9 mouse cellular contexts compared by ENCODE assay signal in the genomic region with DNA sequence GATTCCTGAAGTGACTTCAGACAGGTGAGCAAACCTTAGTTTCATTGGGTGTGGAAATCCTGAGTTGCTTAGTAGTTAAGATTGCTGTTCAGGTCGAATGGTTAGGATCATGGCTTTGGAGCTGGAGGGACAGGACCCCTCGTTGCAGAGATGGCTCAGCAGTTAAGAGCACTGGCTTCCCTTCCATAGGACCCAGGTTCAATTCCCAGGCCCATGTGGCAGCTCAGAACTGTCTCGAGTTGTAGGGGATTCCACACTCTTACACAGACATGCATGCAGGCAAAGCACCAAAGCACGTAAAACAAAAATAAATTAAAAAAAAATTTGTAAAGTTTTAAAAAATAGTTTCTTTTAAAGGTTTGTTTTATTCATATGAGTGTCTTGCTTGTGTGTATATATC. TPM values are rescaled to one million over a fixed set of nuclear protein-coding genes. Genes with fewer than 3 reads are reported as not detected.
DNase-seq lines count a peak whose midpoint lies in the region; ATAC-seq and TF ChIP-seq lines count a peak whose summit lies in the region.
"Had no signal": no experiment of that assay in that cellular context is flagged by ENCODE, and none has a peak within 500 bp of the region (broad histone marks: within the 10 kb centered on the region; RNA-seq: fewer than 3 reads in every experiment).

No protein-coding gene starts in this region.

- no peak for ATAC-seq in liver, postnatal 0 days
- ATAC-seq in liver, embryonic 12.5 days = no peak
- peak; percentile 35; the same call in 1 of the 2 replicates for ATAC-seq in forebrain, embryonic 11.5 days (replicated peaks; ENCODE audit: low FRiP score)
- ATAC-seq in hindbrain, embryonic 12.5 days (ENCODE audit: low FRiP score) = peak; percentile 48; the same call in 1 of the 2 replicates
- peak; percentile 70 for ATAC-seq in midbrain, embryonic 15.5 days (replicated peaks)

- H3K4me1 ChIP-seq in liver, postnatal 0 days (ENCODE audit: insufficient read depth) = peaks cover 5% of the 10 kb centered on the region
- peaks cover 15% of the 10 kb centered on the region for H3K4me1 ChIP-seq in liver, embryonic 12.5 days
- H3K4me1 ChIP-seq in forebrain, embryonic 11.5 days (replicated peaks; ENCODE audit: control insufficient read depth, insufficient read depth, low read length) = no peaks in the 10 kb centered on the region
- peaks cover 8% of the 10 kb centered on the region for H3K4me1 ChIP-seq in hindbrain, embryonic 12.5 days
- peaks cover 12% of the 10 kb centered on the region for H3K4me1 ChIP-seq in midbrain, embryonic 15.5 days

- DNase-seq in liver, postnatal 0 days = no peak
- DNase-seq in forebrain, embryonic 11.5 days (ENCODE audit: low spot score) = no peak
- no peak for DNase-seq in right cerebral cortex, adult 2 months (ENCODE audit: low spot score in 2 of 2)
- no peak for DNase-seq in thymus, postnatal 4 days

- no peaks in the 10 kb centered on the region for H3K27me3 ChIP-seq in liver, postnatal 0 days (ENCODE audit: insufficient read depth, low read length)
- H3K27me3 ChIP-seq in liver, embryonic 12.5 days (replicated peaks) = peaks cover 12% of the 10 kb centered on the region; the same call in 1 of the 2 replicates
- H3K27me3 ChIP-seq in forebrain, embryonic 11.5 days (ENCODE audit: control insufficient read depth, insufficient read depth, low read length) = no peaks in the 10 kb centered on the region
- no peaks in the 10 kb centered on the region for H3K27me3 ChIP-seq in hindbrain, embryonic 12.5 days
- H3K27me3 ChIP-seq in midbrain, embryonic 15.5 days (replicated peaks) = no peaks in the 10 kb centered on the region

- H3K9ac ChIP-seq in liver, postnatal 0 days (replicated peaks) = no peak overlapping the region
- H3K9ac ChIP-seq in liver, embryonic 12.5 days = no peak overlapping the region
- no peak overlapping the region for H3K9ac ChIP-seq in forebrain, embryonic 11.5 days (ENCODE audit: low read length)
- no peak overlapping the region for H3K9ac ChIP-seq in hindbrain, embryonic 12.5 days
- no peak overlapping the region for H3K9ac ChIP-seq in midbrain, embryonic 15.5 days

- H3K9me3 ChIP-seq in liver, postnatal 0 days (ENCODE audit: low read length) = no peaks in the 10 kb centered on the region
- no peaks in the 10 kb centered on the region for H3K9me3 ChIP-seq in liver, embryonic 12.5 days (replicated peaks)
- no peaks in the 10 kb centered on the region for H3K9me3 ChIP-seq in forebrain, embryonic 11.5 days (ENCODE audit: control insufficient read depth, low read length)
- H3K9me3 ChIP-seq in hindbrain, embryonic 12.5 days (replicated peaks) = no peaks in the 10 kb centered on the region
- H3K9me3 ChIP-seq in midbrain, embryonic 15.5 days = no peaks in the 10 kb centered on the region

- H3K4me3 ChIP-seq in liver, postnatal 0 days (ENCODE audit: low read depth, low read length) = no peak overlapping the region; the same call in 1 of the 2 replicates
- H3K4me3 ChIP-seq in liver, embryonic 12.5 days = no peak overlapping the region; the same call in 1 of the 2 replicates
- no peak overlapping the region for H3K4me3 ChIP-seq in forebrain, embryonic 11.5 days (ENCODE audit: low read depth, low read length)
- H3K4me3 ChIP-seq in hindbrain, embryonic 12.5 days = no peak overlapping the region
- H3K4me3 ChIP-seq in midbrain, embryonic 15.5 days = peak overlapping the region; percentile 70; the same call in 1 of the 2 replicates

- 66% methylated on average over 4 of the region's 4 CpGs for WGBS in liver, postnatal 0 days (ENCODE audit: insufficient replicate concordance)
- WGBS in liver, embryonic 12.5 days (ENCODE audit: insufficient replicate concordance) = 65% methylated on average over 4 of the region's 4 CpGs
- 69% methylated on average over 4 of the region's 4 CpGs for WGBS in forebrain, embryonic 11.5 days
- 77% methylated on average over 4 of the region's 4 CpGs for WGBS in hindbrain, embryonic 12.5 days
- 69% methylated on average over 4 of the region's 4 CpGs for WGBS in midbrain, embryonic 15.5 days

- H3K27ac ChIP-seq in liver, postnatal 0 days (ENCODE audit: low read depth) = no peak overlapping the region
- no peak overlapping the region; the same call in 1 of the 2 replicates for H3K27ac ChIP-seq in liver, embryonic 12.5 days
- no peak overlapping the region for H3K27ac ChIP-seq in forebrain, embryonic 11.5 days (ENCODE audit: low read depth, low read length)
- no peak overlapping the region for H3K27ac ChIP-seq in hindbrain, embryonic 12.5 days
- no peak overlapping the region for H3K27ac ChIP-seq in midbrain, embryonic 15.5 days

- H3K36me3 ChIP-seq in liver, postnatal 0 days (replicated peaks; ENCODE audit: insufficient read depth, low read length) = no peaks in the 10 kb centered on the region
- peaks cover 19% of the 10 kb centered on the region for H3K36me3 ChIP-seq in liver, embryonic 12.5 days
- no peaks in the 10 kb centered on the region for H3K36me3 ChIP-seq in forebrain, embryonic 11.5 days (ENCODE audit: control insufficient read depth, insufficient read depth, low read length)
- peaks cover 13% of the 10 kb centered on the region; the same call in 1 of the 2 replicates for H3K36me3 ChIP-seq in hindbrain, embryonic 12.5 days
- H3K36me3 ChIP-seq in midbrain, embryonic 15.5 days (replicated peaks) = peaks cover under 1% of the 10 kb centered on the region; the same call in 1 of the 2 replicates

- no peak for TF ChIP-seq EP300 in liver, postnatal 0 days (IDR thresholded peaks at IDR 0.05; ENCODE audit: low read depth)

- peak overlapping the region; percentile 90; the same call in 1 of the 2 replicates for H3K4me2 ChIP-seq in liver, postnatal 0 days (ENCODE audit: low read depth, low read length)
- H3K4me2 ChIP-seq in liver, embryonic 12.5 days = no peak overlapping the region
- H3K4me2 ChIP-seq in forebrain, embryonic 11.5 days (ENCODE audit: low read depth, low read length, severe bottlenecking) = no peak overlapping the region
- H3K4me2 ChIP-seq in hindbrain, embryonic 12.5 days (replicated peaks) = no peak overlapping the region
- peak overlapping the region; percentile 51; the same call in 1 of the 2 replicates for H3K4me2 ChIP-seq in midbrain, embryonic 15.5 days

- TF ChIP-seq CTCF in liver, postnatal 0 days (IDR thresholded peaks at IDR 0.05; ENCODE audit: low read depth) = no peak

RNA-seq across cellular contexts. Expression of gene Mtfmt, which starts 0.4 kb away (rescaled TPM):
- 7.2 and 7.3 TPM in 2 replicates for polyA plus RNA-seq in liver, postnatal 0 days (2015; fragmentation: Nextera tagmentation; extraction: Ambion mirVana)
- 11.7 and 12.9 TPM in 2 replicates for polyA plus RNA-seq in liver, embryonic 12.5 days (2016; fragmentation: Nextera tagmentation; extraction: Ambion mirVana)
- 19.6 and 20.4 TPM in 2 replicates for polyA plus RNA-seq in forebrain, embryonic 11.5 days (2014; fragmentation: Nextera tagmentation; extraction: Ambion mirVana)
- 22.8 and 28.4 TPM in 2 replicates for polyA plus RNA-seq in hindbrain, embryonic 12.5 days (2016; fragmentation: Nextera tagmentation; extraction: Ambion mirVana)
- polyA plus RNA-seq in midbrain, embryonic 15.5 days (2015; fragmentation: Nextera tagmentation; extraction: Ambion mirVana) = 21.4 and 24.7 TPM in 2 replicates

RNA-seq across cellular contexts. Expression of gene Slc51b, which starts 12.5 kb away (rescaled TPM):
- polyA plus RNA-seq in liver, postnatal 0 days (2015; fragmentation: Nextera tagmentation; extraction: Ambion mirVana) = 15.1 and 17.0 TPM in 2 replicates
- polyA plus RNA-seq in liver, embryonic 12.5 days (2016; fragmentation: Nextera tagmentation; extraction: Ambion mirVana) = 0.32 TPM in 1 of 2 replicates, not detected in the other
- not detected in 2 replicates for polyA plus RNA-seq in forebrain, embryonic 11.5 days (2014; fragmentation: Nextera tagmentation; extraction: Ambion mirVana)
- polyA plus RNA-seq in hindbrain, embryonic 12.5 days (2016; fragmentation: Nextera tagmentation; extraction: Ambion mirVana) = not detected in 2 replicates
- not detected in 2 replicates for polyA plus RNA-seq in midbrain, embryonic 15.5 days (2015; fragmentation: Nextera tagmentation; extraction: Ambion mirVana)
- polyA plus RNA-seq: adrenal gland, adult 2 months; limb, embryonic 14.5 days had no signal

RNA-seq across cellular contexts. Expression of gene Spg21, which starts 25.5 kb away (rescaled TPM):
- 34.4 and 37.0 TPM in 2 replicates for polyA plus RNA-seq in liver, postnatal 0 days (2015; fragmentation: Nextera tagmentation; extraction: Ambion mirVana)
- polyA plus RNA-seq in liver, embryonic 12.5 days (2016; fragmentation: Nextera tagmentation; extraction: Ambion mirVana) = 29.9 and 31.1 TPM in 2 replicates
- polyA plus RNA-seq in forebrain, embryonic 11.5 days (2014; fragmentation: Nextera tagmentation; extraction: Ambion mirVana) = 95.5 and 110 TPM in 2 replicates
- polyA plus RNA-seq in hindbrain, embryonic 12.5 days (2016; fragmentation: Nextera tagmentation; extraction: Ambion mirVana) = 121 and 136 TPM in 2 replicates
- 115 and 133 TPM in 2 replicates for polyA plus RNA-seq in midbrain, embryonic 15.5 days (2015; fragmentation: Nextera tagmentation; extraction: Ambion mirVana)

RNA-seq across cellular contexts. Expression of gene Rasl12, which starts 36.9 kb away (rescaled TPM):
- 0.08 and 0.17 TPM in 2 replicates for polyA plus RNA-seq in liver, postnatal 0 days (2015; fragmentation: Nextera tagmentation; extraction: Ambion mirVana)
- polyA plus RNA-seq in liver, embryonic 12.5 days (2016; fragmentation: Nextera tagmentation; extraction: Ambion mirVana) = 0.35 and 0.45 TPM in 2 replicates
- polyA plus RNA-seq in forebrain, embryonic 11.5 days (2014; fragmentation: Nextera tagmentation; extraction: Ambion mirVana) = 6.7 and 7.2 TPM in 2 replicates
- 7.8 and 8.4 TPM in 2 replicates for polyA plus RNA-seq in hindbrain, embryonic 12.5 days (2016; fragmentation: Nextera tagmentation; extraction: Ambion mirVana)
- polyA plus RNA-seq in midbrain, embryonic 15.5 days (2015; fragmentation: Nextera tagmentation; extraction: Ambion mirVana) = 7.3 and 7.4 TPM in 2 replicates

RNA-seq across cellular contexts. Expression of gene Kbtbd13, which starts 43.8 kb away (rescaled TPM):
- 0.09 and 0.11 TPM in 2 replicates for polyA plus RNA-seq in liver, postnatal 0 days (2015; fragmentation: Nextera tagmentation; extraction: Ambion mirVana)
- 0.21 and 0.26 TPM in 2 replicates for polyA plus RNA-seq in liver, embryonic 12.5 days (2016; fragmentation: Nextera tagmentation; extraction: Ambion mirVana)
- polyA plus RNA-seq in forebrain, embryonic 11.5 days (2014; fragmentation: Nextera tagmentation; extraction: Ambion mirVana) = 0.29 and 0.48 TPM in 2 replicates
- polyA plus RNA-seq in hindbrain, embryonic 12.5 days (2016; fragmentation: Nextera tagmentation; extraction: Ambion mirVana) = 0.74 and 1.0 TPM in 2 replicates
- polyA plus RNA-seq in midbrain, embryonic 15.5 days (2015; fragmentation: Nextera tagmentation; extraction: Ambion mirVana) = 0.56 and 0.60 TPM in 2 replicates

Comparison
In these comparisons a context has a peak if more than half of its experiments do, and no peak if none do; other contexts are left out.
1. H3K4me2 ChIP-seq: peak in liver, postnatal 0 days (single experiment) and midbrain, embryonic 15.5 days (single experiment); none in liver, embryonic 12.5 days (single experiment), forebrain, embryonic 11.5 days (single experiment) and hindbrain, embryonic 12.5 days (single experiment).
2. RNA of gene Slc51b, which starts 12.5 kb away (polyA plus RNA-seq): 15.1 to 17.0 TPM in liver, postnatal 0 days; not detected in midbrain, embryonic 15.5 days, 0.32 TPM in liver, embryonic 12.5 days, not detected in forebrain, embryonic 11.5 days and not detected in hindbrain, embryonic 12.5 days; every median in the first group is over 10 times any median in the second.
3. ATAC-seq: peak in forebrain, embryonic 11.5 days (single experiment), hindbrain, embryonic 12.5 days (single experiment) and midbrain, embryonic 15.5 days (single experiment); none in liver, postnatal 0 days (single experiment) and liver, embryonic 12.5 days (single experiment).